Mouse (Mus musculus): ENCODE results near the gene Slc22a3.
A peak's percentile ranks its signal among the peaks of the same experiment; 100 is the strongest.

The Slc22a3 gene

GRCm38 (mm10) chr17:12409346-12409944, 98.1 kb downstream of the Slc22a3 start:
- DNase-seq (ENCODE audit: low spot score in 2 of 2), result no peak

GRCm38 (mm10) chr17:12403420-12403819, 104.1 kb downstream of the Slc22a3 start:
- DNase-seq (ENCODE audit: low spot score in 2 of 2), result no peak

DNA sequence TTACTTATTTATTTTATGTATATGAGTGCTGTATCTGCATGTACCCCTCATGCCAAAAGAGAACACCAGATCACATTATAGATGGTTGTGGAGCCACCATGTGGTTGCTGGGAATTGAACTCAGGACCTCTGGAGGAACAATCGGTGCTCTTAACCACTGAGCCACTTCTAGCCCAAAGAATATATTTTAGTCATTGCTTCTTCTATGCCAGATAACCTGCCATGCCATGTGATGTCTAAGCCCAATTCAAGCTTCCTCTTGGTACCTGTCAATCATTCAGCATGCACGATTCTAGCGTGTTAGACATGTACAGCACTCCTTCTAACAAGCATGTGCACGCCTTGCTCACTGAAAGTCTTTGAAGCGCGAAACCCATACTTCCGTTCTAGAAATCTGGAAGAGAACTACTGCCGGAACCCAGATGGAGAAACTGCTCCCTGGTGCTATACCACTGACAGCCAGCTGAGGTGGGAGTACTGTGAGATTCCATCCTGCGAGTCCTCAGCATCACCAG, 111.3 kb downstream of the Slc22a3 start:
- DNase-seq (ENCODE audit: low spot score in 2 of 2), result no peak

DNA sequence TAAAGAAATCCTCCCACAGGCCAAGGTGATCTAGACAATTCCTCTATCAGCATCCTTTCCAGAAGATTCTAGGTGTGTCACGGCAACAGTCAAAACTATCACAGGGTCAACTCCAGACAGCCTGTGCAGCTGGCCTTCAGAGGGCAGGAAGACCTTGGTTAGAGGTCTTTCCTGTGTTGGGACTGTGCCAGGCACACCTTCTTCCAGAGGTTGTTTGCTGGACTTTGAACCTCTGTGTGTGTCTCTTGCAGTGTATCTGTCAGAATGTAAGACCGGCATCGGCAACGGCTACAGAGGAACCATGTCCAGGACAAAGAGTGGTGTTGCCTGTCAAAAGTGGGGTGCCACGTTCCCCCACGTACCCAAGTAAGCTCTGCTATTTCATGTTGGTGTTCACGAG, 119.3 kb downstream of the Slc22a3 start:
- no peak for DNase-seq (ENCODE audit: low spot score in 2 of 2)

- no peak for DNase-seq (ENCODE audit: low spot score in 2 of 2)
These were observed 119.7 kb downstream of the Slc22a3 start for GRCm38 (mm10) chr17:12387781-12388180.

DNA sequence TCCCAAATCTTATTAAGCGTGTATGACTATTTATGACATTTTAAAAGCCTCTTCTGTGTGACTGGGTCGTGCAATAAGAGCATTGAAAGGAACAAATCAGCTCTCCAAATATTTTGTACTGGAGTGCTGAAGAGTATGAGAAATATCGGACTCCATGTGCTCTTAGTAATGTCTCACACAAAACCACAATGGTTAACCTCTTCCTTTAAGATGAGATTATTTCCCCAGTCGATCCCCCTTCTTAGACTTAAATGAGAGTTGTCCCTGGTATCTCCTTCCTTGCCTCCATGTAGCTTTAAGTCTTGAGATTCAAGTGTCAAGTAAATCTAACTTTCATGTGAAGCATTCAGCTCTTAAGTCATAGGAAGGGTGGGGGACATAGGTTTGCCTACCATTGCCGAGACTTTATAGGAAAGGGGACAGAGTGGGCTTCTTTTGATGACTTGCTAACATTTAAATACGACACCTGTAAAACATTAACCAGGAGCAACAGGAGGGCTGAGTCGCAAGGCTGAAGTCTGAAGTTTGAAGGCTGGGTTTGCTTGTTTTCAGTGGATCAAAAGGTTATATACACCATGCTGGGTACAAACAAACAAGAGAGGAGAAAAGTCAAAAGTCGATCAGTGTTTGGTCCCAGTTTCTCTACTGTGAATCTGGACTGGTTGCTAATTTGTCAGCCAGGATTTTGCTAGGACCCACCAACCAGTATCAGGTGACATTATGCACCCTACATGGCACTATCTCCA, 122.3 kb downstream of the Slc22a3 start:
- DNase-seq (ENCODE audit: low spot score in 2 of 2), result no peak

GRCm38 (mm10) chr17:12382531-12382930, 125.0 kb downstream of the Slc22a3 start:
- DNase-seq (ENCODE audit: low spot score in 2 of 2), result no peak

GRCm38 (mm10) chr17:12381579-12381978, 125.9 kb downstream of the Slc22a3 start:
- DNase-seq (ENCODE audit: low spot score in 2 of 2), result no peak

DNA sequence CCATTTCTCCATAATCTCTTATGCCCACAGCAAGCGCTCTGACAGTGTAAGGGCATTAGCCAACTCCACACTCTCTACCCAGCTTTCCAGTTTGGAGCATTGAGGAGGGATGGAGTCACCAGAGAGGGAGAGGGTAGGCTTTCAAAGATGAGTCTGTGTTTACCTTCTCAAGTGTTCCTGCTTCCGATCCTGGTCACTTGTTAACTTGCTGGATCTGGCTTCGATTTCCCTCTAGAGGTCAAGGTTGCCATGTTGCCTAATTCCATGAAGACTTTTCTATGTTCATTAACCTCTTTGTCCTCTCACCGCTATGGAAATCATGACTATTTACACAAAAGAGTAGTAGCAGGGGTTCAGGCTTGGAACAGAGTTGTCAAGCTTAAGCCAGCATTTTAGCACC, 127.2 kb downstream of the Slc22a3 start:
- no peak for DNase-seq (ENCODE audit: low spot score in 2 of 2)

GRCm38 (mm10) chr17:12377981-12378705, 129.4 kb downstream of the Slc22a3 start, which contains the start of gene Plg:
Gene Plg (plus strand): TSS chr17:12378608.
- DNase-seq (ENCODE audit: low spot score in 2 of 2), result no peak

DNA sequence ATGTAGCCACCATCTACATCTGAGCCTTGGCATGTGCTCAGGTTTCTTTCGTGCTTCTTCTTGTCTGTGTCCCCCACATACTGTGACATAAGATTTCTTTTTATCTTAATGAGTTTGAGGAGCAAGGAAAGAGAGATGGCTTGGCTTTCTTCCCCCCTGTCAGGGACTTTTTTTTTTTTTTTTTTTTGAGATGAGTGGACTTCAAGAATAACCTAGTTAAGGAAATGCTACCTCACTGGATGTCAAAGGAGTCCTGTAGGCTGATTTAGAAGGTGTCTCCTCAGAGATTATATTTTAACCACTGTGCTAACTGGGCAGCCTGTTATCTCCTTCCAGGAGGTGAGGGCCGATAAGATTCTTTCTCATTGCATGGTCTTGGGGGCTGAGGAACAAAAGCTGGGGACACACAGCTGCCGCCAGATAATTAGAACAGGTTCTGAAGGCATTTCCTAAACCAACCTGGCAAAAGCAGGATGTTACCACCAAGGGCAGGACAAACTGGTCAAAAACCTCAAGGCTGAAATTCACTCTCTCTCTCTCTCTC, 133.8 kb downstream of the Slc22a3 start:
- DNase-seq (ENCODE audit: low spot score in 2 of 2), result no peak

- peak; percentile 11 to 58 for DNase-seq (ENCODE audit: low spot score in 2 of 2)
These were observed 135.5 kb downstream of the Slc22a3 start for GRCm38 (mm10) chr17:12372021-12372420.

GRCm38 (mm10) chr17:12371310-12371925, 136.1 kb downstream of the Slc22a3 start:
- no peak for DNase-seq (ENCODE audit: low spot score in 2 of 2)

DNA sequence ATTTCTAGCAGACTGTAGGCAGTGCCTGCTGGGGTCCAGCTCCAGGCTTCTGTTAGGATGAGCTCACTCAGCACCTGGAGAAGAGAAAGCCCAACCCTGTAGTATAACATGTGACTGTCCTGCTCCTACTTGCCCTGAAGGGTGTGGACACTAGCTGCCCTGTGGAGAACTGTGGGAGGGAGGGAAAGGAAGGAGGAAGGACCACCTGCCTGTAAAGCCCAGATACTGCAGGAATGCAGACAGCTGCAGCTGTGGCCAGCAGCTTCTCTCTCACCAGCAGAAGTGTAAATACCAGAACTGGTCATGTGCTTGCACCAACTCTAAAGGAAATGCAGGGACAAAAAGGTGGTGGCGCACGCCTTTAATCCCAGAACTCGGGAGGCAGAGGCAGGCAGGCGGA, 137.2 kb downstream of the Slc22a3 start:
- no peak for DNase-seq (ENCODE audit: low spot score in 2 of 2)

DNA sequence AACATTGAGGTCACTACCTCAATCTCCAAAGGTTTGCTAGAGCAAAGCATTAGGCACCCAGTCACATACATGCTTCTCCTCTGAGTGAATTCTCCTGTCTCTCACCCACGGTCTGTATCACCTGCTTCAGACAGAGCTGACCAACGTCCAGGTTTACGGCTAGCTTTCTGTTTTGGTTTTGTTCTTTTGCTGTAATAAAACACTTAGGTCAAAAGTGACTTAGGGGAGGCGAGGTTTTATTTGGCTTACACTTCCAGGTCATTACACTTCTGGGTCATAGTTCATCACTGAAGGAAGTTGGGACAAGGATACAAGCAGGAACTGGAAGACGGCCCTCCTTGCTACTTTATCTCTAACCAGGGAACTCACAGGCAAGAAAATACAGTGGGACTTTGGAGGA, 138.1 kb downstream of the Slc22a3 start:
- DNase-seq (ENCODE audit: low spot score in 2 of 2), result no peak

Data from left cerebral cortex, adult 9 months (tissue).